Mouse (Mus musculus) layer of hippocampus, postnatal 25 days (tissue): ENCODE measurements at regions not wholly inside any gene's neighbourhood (a gene's known extent, or its start where the extent isn't known, plus 50 kb on each side); places are given as distances from the start of the nearest gene placed in this dataset.
"Not testable (repeated sequence)": the region's sequence is repeated elsewhere in the genome, so short reads cannot be mapped to it uniquely, and the experiment has no call there.

Experiments
- DNase-seq, 2 experiments: peaks; one replicate each; pipeline ENCODE4 v3.0.0; 2022; ENCODE audit warnings: mixed read lengths in 2 of 2, low spot score in 1 of 2; ENCODE audit errors: extremely low spot score in 1 of 2

GRCm38 (mm10) chr15:38406114-38406960 lies 981.0 kb downstream of the 4930447A16Rik start:
- DNase-seq = no peak

- DNase-seq = no peak
These were observed 982.1 kb downstream of the 4930447A16Rik start for GRCm38 (mm10) chr15:38407476-38407875.

GRCm38 (mm10) chr15:38409168-38409567 lies 983.8 kb downstream of the 4930447A16Rik start:
- no peak for DNase-seq

GRCm38 (mm10) chr15:38410462-38410861 lies 985.1 kb downstream of the 4930447A16Rik start:
- DNase-seq = no peak

GRCm38 (mm10) chr15:38412481-38412880 lies 987.1 kb downstream of the 4930447A16Rik start:
- DNase-seq = no peak

GRCm38 (mm10) chr15:38413329-38413728 lies 988.0 kb downstream of the 4930447A16Rik start:
- no peak for DNase-seq

- DNase-seq = no peak
These were observed 989.1 kb downstream of the 4930447A16Rik start for GRCm38 (mm10) chr15:38414318-38415090.

GRCm38 (mm10) chr15:38415091-38415486 lies 989.7 kb downstream of the 4930447A16Rik start:
- DNase-seq = no peak

- DNase-seq = no peak
These were observed 994.3 kb downstream of the 4930447A16Rik start for GRCm38 (mm10) chr15:38419621-38420020.

- DNase-seq = no peak
These were observed 995.4 kb downstream of the 4930447A16Rik start for GRCm38 (mm10) chr15:38420784-38421183.

GRCm38 (mm10) chr15:38422741-38423140 lies 997.4 kb downstream of the 4930447A16Rik start:
- DNase-seq = no peak

- no peak for DNase-seq
These were observed 1000.2 kb downstream of the 4930447A16Rik start for GRCm38 (mm10) chr15:38425506-38425905.

GRCm38 (mm10) chr15:38427966-38428365 lies 1002.6 kb downstream of the 4930447A16Rik start:
- DNase-seq = no peak

- no peak for DNase-seq
These were observed 1006.3 kb downstream of the 4930447A16Rik start for GRCm38 (mm10) chr15:38431668-38432067.

GRCm38 (mm10) chr15:38433386-38433785 lies 1008.0 kb downstream of the 4930447A16Rik start:
- DNase-seq = no peak

- DNase-seq = not testable (repeated sequence)
These were observed 1008.9 kb downstream of the 4930447A16Rik start for GRCm38 (mm10) chr15:38434239-38434638.
